Mouse (Mus musculus) testis, adult 2 months (tissue): ENCODE results near the gene Ddx3x. TPM values are rescaled to one million over a fixed set of nuclear protein-coding genes. Genes with fewer than 3 reads are reported as not detected.

Experiments
- H3K27ac ChIP-seq: fragments of 200-500 bp; 2 replicates; pipeline ENCODE4 v1.5.1; 2012; ENCODE audit warnings: low read depth, low read length; ENCODE audit not compliant: control insufficient read depth, insufficient read depth
- H3K27me3 ChIP-seq: fragments of 200-500 bp; 2 replicates; pipeline ENCODE4 v1.6.1; 2012; ENCODE audit warnings: mild to moderate bottlenecking, low read length, moderate library complexity; ENCODE audit not compliant: control insufficient read depth, insufficient read depth
- H3K36me3 ChIP-seq: fragments of 200-500 bp; 2 replicates; pipeline ENCODE4 v1.6.1; 2012; ENCODE audit warnings: mild to moderate bottlenecking, low read length; ENCODE audit not compliant: control insufficient read depth, insufficient read depth
- H3K4me1 ChIP-seq: fragments of 200-500 bp; 2 replicates; pipeline ENCODE4 v1.6.1; 2012; ENCODE audit warnings: low read length; ENCODE audit not compliant: control insufficient read depth, insufficient read depth
- H3K4me3 ChIP-seq: fragments of 200-500 bp; 2 replicates; pipeline ENCODE4 v1.5.1; 2012; ENCODE audit warnings: low read depth, mild to moderate bottlenecking, low read length, moderate library complexity, mixed read lengths; ENCODE audit not compliant: control insufficient read depth
- CTCF ChIP-seq: fragments of 200-500 bp; IDR thresholded peaks from 2 replicates; pipeline ENCODE4 v1.5.1; 2012; ENCODE audit warnings: low read depth, mild to moderate bottlenecking, inconsistent platforms, low read length, moderate library complexity; ENCODE audit not compliant: control insufficient read depth, insufficient read depth, insufficient replicate concordance
- POLR2A ChIP-seq: fragments of 200-500 bp; IDR thresholded peaks from 2 replicates; pipeline ENCODE4 v1.6.1; 2012; ENCODE audit warnings: low read depth, mild to moderate bottlenecking, inconsistent platforms, low read length, moderate library complexity; ENCODE audit not compliant: control insufficient read depth
- polyA plus RNA-seq: library from polyadenylated mRNA; depleted of rRNA; stranded (reverse); fragments of >200 nt; gene quantifications from 2 replicates; pipeline ENCODE4 v1.2.3, GENCODE M21; 2012

Gene Ddx3x
- polyA plus RNA-seq, 1 experiment = 5.9 TPM

DNA sequence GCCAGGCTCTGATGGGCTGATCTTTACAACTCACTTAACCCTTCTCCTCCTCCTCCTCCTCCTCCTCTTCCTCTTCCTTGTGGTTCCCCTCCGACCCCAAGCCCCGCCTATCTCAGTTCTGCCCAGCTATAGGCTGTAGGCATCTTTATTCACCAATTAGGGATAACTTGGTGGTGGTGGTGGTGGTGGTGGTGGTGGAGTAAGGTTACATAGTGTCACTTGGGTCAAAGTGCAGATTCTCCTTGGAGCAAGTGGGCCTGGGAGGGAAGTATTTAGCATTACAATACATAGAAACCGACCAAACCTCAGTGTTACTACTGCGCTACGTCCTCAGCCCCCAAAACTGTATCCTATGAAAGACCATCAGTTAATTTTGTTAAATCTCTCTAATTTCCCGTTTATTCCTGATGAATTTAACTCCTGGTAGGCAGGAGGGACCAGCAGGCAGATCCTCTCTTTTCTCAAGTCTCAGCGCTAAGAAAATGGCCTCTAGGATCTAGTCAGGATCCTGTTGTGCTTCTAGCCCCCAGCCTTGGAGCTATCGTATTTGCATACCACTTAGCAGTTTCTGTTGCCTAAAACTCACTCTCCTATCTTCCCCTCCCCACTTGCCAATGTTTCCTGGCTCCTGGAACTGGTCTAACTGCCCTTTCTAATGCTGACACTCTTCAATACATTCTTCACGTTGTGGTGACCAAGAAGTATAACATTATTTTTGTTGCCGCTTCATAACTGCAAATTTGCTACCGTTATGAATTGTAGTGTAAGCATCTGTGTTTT is 39.9 kb upstream of the Ddx3x start:
- Histone ChIP-seq H3K4me3 (no peak overlapping the region), H3K27me3 (no peaks in the 10 kb centered on the region), H3K4me1 (no peaks in the 10 kb centered on the region; the same call in 1 of the 2 replicates), H3K27ac (peak overlapping the region; percentile 54; the same call in 1 of the 2 replicates), H3K36me3 (no peaks in the 10 kb centered on the region)
- no peak for TF ChIP-seq POLR2A
- no peak for TF ChIP-seq CTCF

DNA sequence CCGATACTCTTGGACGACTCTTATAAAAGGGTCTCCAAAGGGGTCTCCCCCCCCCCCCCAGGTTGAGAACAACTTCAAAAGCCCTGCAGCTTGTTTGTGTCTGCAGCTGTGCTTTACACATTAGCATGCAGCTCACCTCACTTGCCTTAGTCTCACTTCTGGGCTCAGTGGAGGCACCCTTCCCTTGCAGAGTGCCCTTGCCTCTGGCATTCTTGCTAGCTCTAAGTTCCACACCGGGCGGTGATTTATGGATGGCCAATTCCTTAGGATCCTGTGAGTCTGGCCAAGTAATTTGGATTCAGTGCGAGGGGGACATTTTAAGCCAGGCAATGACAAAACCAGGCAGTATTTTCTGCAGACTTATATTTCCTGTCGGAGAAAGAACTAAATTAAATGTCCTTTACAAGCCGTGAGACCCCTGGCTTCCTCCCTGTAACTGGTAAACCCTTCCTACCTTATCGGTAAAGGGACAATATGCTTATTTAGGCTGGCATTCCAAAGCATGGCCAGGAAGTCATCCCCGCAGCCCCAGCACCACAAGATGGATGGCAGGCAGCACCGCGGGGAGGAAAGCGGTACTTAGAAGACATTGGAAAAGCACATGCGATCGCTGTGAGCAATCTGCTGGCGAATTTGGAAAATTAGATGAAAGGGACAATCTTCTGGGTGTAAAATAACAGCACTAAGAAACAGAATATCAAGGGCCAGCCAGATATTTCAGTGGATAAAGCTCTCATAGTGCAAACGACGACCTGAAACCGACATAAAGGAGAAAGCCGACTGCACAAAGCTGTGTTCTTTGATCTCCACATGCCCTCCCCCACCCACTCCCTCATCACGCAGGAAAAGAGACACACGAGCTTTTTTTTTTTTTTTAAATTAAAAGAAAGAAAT is 39.1 kb upstream of the Ddx3x start:
- no peak for TF ChIP-seq POLR2A
- TF ChIP-seq CTCF = no peak
- Histone ChIP-seq H3K27me3 (no peaks in the 10 kb centered on the region), H3K4me3 (no peak overlapping the region; the same call in 1 of the 2 replicates), H3K27ac (peak overlapping the region; percentile 54), H3K4me1 (no peaks in the 10 kb centered on the region; the same call in 1 of the 2 replicates), H3K36me3 (no peaks in the 10 kb centered on the region)

DNA sequence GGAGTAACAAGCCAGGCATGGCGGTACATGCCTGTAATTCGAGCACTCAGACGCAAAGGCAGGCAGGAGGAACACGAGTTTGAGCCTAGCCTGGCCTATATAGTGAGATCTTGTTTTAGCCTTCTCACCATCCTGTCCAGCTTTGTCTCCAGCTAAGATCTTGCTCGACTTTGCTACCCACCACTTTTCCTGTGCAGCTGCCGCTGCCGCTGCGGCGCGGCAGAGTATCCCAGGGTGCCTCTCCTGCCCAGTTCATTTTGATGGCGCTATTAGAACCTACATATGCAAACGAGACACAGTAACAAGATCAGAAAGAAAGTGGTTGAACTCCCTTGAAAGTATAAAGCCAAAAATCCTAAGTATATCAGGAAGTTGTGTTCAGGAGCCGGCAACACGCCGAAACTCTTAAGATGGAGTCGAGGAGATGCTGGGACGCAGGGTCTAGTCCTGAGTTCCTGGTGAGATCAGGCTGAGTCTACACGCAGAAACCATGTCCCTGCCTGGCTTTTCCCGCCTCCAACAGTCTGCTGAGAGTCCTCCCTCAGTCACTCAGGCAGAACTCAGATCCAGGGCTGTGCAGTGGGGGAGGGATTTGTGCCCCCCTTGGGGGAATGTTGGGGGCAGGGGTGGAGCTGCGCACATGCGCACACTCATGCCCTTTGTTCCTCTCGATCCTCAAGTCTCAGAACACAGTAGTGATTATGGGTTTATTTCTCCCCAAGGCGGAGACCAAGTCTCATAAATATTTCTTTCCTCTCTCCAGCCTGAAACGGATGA is 38.3 kb upstream of the Ddx3x start:
- Histone ChIP-seq H3K4me3 (peak overlapping the region; percentile 41), H3K27ac (peak overlapping the region; percentile 74), H3K36me3 (no peaks in the 10 kb centered on the region), H3K27me3 (no peaks in the 10 kb centered on the region), H3K4me1 (no peaks in the 10 kb centered on the region; the same call in 1 of the 2 replicates)
- TF ChIP-seq CTCF (no peak), POLR2A (peak; percentile 41)

DNA sequence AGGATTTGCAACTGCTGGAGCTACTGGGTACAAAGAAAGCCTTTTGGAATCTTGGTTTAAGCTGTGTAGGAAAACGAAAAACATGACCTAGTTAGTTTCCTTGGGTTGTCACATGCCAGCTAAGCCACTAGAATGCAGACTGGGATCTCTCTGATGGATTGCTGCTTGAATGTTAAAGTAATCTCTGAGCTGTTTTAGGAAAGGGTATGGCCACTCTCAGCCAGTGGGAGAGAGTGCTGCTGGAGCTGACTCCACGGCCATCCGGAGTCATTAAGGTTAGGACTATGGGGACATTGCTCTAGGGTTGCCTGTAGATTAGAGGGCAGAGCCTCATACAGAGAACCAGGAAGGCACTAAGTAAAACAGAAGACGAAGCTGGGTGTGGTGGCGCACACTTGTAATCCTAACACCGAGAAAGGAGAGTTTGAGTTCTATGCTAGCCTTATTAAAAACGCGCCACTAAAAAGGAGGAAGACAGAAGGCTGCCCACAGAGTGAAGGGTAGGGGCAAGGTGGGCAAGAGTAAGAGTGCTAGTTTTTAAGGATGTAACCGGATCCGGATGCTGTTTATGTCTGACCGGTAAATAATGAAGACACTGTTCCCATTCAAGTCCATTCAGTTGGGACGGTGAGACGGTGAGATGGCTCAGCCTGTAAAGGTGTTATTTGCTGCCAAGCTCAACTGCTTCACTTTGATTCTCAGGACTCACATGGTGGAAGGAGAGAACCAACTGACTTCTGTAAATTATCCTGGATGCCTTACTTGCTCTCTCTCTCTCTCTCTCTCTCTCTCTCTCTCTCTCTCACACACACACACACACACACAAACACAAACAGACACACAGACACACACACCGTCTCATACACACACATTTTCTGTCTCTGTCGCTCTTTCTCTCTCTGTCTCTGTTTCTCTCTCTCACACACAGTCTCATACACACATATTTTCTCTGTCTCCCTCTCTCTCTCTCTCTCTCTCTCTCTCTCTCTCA is 37.3 kb upstream of the Ddx3x start:
- H3K27ac ChIP-seq = peak overlapping the region; percentile 74
- no peak overlapping the region for H3K4me3 ChIP-seq
- H3K4me1 ChIP-seq = no peaks in the 10 kb centered on the region; the same call in 1 of the 2 replicates
- H3K27me3 ChIP-seq = no peaks in the 10 kb centered on the region
- H3K36me3 ChIP-seq = no peaks in the 10 kb centered on the region
- no peak for TF ChIP-seq POLR2A
- TF ChIP-seq CTCF = no peak

DNA sequence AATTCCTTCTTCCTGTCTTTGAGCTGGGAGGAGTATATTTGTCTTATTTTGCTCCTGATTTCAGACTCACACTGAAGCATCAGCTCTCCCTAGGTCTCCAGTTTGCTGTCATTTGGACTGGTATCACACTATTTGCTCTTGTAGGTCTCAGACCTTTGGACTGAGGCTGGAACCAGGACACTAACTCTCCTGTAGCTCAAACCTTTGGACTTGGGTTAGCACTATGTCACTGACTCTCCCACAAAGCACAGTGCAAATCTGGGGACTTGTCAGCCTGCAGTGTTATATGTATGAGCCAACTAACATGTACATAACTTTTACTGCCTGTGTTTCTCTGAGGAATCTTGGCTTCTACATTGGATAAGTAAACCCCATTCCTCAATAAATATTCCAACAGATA is 36.2 kb upstream of the Ddx3x start:
- Histone ChIP-seq H3K4me1 (no peaks in the 10 kb centered on the region; the same call in 1 of the 2 replicates), H3K36me3 (no peaks in the 10 kb centered on the region), H3K4me3 (no peak overlapping the region), H3K27ac (no peak overlapping the region), H3K27me3 (no peaks in the 10 kb centered on the region)
- no peak for TF ChIP-seq CTCF
- no peak for TF ChIP-seq POLR2A

DNA sequence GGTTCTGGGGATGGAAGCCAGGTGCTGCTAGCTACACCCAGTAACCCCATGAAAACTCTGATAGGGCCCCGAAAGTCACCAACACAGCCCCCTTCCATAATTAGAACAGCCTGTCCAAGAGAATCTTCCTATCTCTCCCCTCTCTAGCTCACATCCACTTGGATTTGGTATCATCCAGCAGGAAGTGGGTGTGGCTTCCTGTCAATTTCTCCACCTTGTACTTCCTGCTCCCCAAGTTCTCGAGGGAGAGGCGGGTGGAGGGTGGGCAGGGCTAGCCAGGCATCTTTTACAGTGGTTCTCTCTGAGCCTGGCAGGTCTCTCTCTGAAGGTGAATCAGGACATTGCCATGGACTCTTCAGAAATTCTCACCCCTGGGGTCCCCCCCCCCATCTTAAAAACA is 35.7 kb upstream of the Ddx3x start:
- no peaks in the 10 kb centered on the region for H3K36me3 ChIP-seq
- H3K4me1 ChIP-seq = no peaks in the 10 kb centered on the region; the same call in 1 of the 2 replicates
- TF ChIP-seq CTCF = no peak
- no peak for TF ChIP-seq POLR2A
- no peak overlapping the region for H3K4me3 ChIP-seq
- no peak overlapping the region for H3K27ac ChIP-seq
- no peaks in the 10 kb centered on the region for H3K27me3 ChIP-seq
